Mouse (Mus musculus) stomach, embryonic 14.5 days (tissue): Measurements from ENCODE around the gene Aqp6. TPM values are rescaled to one million over a fixed set of nuclear protein-coding genes. Genes with fewer than 3 reads are reported as not detected.
A peak's percentile ranks its signal among the peaks of the same experiment; 100 is the strongest.

Experiments
- ATAC-seq: fragments of 200-750 bp; cut with Nextera tagmentation; 2 replicates; pipeline ENCODE4 v1.8.0; 2017; ENCODE audit warnings: low read depth, moderate TSS enrichment; ENCODE audit not compliant: insufficient number of reproducible peaks, insufficient read depth, low FRiP score
- H3K27ac ChIP-seq: fragments of 300-500 bp; sonication (generic); 2 replicates; pipeline ENCODE4 v1.5.1; 2014; ENCODE audit warnings: mild to moderate bottlenecking, low read length, moderate library complexity, mixed read lengths
- H3K27me3 ChIP-seq: fragments of 300-500 bp; sonication (generic); 2 replicates; pipeline ENCODE4 v1.6.1; 2014; ENCODE audit warnings: low read length, control low read depth, mixed read lengths; ENCODE audit not compliant: control insufficient read depth, insufficient read depth
- H3K36me3 ChIP-seq: fragments of 300-500 bp; sonication (generic); 2 replicates; pipeline ENCODE4 v1.6.1; 2014; ENCODE audit warnings: mild to moderate bottlenecking, control low read depth, low read length, moderate library complexity, mixed read lengths; ENCODE audit not compliant: control insufficient read depth, insufficient read depth
- H3K4me1 ChIP-seq: fragments of 300-500 bp; sonication (generic); 2 replicates; pipeline ENCODE4 v1.6.1; 2014; ENCODE audit warnings: low read length, control low read depth, mixed read lengths; ENCODE audit not compliant: control insufficient read depth, insufficient read depth
- H3K4me2 ChIP-seq: fragments of 300-500 bp; sonication (generic); replicated peaks from 2 replicates; pipeline ENCODE4 v1.6.1; 2014; ENCODE audit warnings: low read depth, low read length, control low read depth
- H3K4me3 ChIP-seq: fragments of 300-500 bp; sonication (generic); 2 replicates; pipeline ENCODE4 v1.5.1; 2014; ENCODE audit warnings: low read depth, low read length, control low read depth
- H3K9ac ChIP-seq: fragments of 300-500 bp; sonication (generic); replicated peaks from 2 replicates; pipeline ENCODE4 v1.6.1; 2014; ENCODE audit warnings: low read depth, mild to moderate bottlenecking, control low read depth, low read length, moderate library complexity, mixed read lengths
- H3K9me3 ChIP-seq: fragments of 300-500 bp; sonication (generic); 2 replicates; pipeline ENCODE4 v1.6.1; 2016; ENCODE audit warnings: low read depth, low read length, control low read depth; ENCODE audit not compliant: control insufficient read depth
- WGBS: fragments of 180-500 bp; shearing (Covaris S2); extraction: QIAGEN DNeasy Blood & Tissue Kit; methylation state at CpG from one replicate; pipeline ENCODE4 v1.1.7; 2014; 5-methylcytosine and 5-hydroxymethylcytosine counted together
- polyA plus RNA-seq: library from polyadenylated mRNA; unstranded; fragments of >200 nt; fragmentation: Nextera tagmentation; extraction: Ambion mirVana; gene quantifications from 2 replicates; pipeline ENCODE4 v1.2.1, GENCODE M21; 2014

Aqp6 gene
- polyA plus RNA-seq, 1 experiment from 2014 or later, result not detected

DNA sequence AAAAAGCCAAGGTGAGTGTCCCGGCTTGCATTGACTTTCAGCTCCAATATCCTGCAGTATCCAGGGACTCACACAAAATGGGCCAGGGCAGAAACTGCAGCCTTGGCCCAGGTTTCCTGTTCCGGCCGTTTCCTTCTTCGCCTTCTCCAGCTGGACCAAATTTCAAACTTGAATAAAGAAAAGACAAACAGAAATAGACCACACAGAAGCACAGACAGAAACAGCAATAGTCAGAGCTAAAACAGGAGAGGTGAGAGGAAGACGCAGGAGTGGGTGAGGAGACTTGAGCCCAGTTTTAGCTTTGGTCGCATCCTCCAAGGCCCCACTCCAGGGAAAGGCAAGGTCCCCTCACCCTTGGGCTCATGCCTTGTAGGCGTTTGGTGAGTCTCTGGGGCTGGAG, 2.0 kb downstream of the Aqp6 start:
- 61% methylated on average over 7 of the region's 7 CpGs for WGBS
- H3K4me2 ChIP-seq, result no peak overlapping the region
- ATAC-seq, result no peak
- no peak overlapping the region; the same call in 1 of the 2 replicates for H3K27ac ChIP-seq
- H3K9me3 ChIP-seq, result no peaks in the 10 kb centered on the region
- no peak overlapping the region for H3K4me3 ChIP-seq
- peaks cover 14% of the 10 kb centered on the region for H3K4me1 ChIP-seq
- no peaks in the 10 kb centered on the region for H3K36me3 ChIP-seq
- 0 out of 2 replicates have a peak, but pooled peaks cover 4% of the 10 kb centered on the region for H3K27me3 ChIP-seq
- H3K9ac ChIP-seq, result no peak overlapping the region

DNA sequence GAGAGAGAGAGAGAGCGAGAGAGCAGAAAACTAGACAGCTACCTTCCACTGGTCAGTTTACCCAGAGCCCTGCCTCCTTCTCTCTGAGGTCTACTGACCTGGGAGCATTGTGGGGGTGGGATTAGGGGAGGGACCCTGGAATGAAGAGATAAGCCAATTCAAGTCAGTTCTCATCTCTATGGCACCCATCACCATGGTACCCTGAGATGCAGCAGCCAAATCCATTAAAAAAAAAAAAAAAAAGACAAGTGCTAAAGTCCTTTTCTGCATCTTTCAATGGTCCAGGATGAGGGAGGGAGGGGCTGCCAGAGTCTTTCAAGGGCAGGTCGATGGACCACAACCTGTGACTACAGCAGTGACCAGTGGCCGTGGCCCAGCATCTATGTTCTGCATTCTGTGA, 4.4 kb downstream of the Aqp6 start:
- H3K27ac ChIP-seq, result no peak overlapping the region
- H3K9me3 ChIP-seq, result no peaks in the 10 kb centered on the region
- H3K4me1 ChIP-seq, result peaks cover 14% of the 10 kb centered on the region
- ATAC-seq, result no peak
- no peaks in the 10 kb centered on the region for H3K27me3 ChIP-seq
- H3K4me3 ChIP-seq, result no peak overlapping the region
- no peaks in the 10 kb centered on the region for H3K36me3 ChIP-seq
- H3K4me2 ChIP-seq, result no peak overlapping the region
- WGBS, result 67% methylated on average over 3 of the region's 3 CpGs
- no peak overlapping the region for H3K9ac ChIP-seq

DNA sequence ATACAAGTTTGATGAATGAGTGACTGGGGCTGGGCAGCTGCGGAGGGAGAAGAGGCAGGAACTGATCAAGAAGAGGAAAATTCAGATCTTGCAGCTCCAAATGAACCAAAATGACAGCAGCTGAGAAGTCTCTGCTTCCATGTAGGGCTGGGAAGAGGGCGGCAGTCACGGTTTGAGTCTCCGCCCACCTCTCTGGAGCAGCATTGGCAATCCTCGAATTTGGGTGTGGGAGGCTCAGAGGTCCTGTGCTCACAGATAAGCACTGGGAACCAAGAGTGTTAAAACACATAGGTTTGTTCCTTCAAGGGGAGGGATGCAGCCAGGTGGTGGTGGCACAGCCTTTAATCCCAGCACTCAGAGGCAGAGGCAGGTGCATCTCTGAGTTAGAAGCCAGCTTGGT, 5.3 kb downstream of the Aqp6 start:
- H3K9ac ChIP-seq, result no peak overlapping the region
- H3K27me3 ChIP-seq, result no peaks in the 10 kb centered on the region
- no peak overlapping the region for H3K4me2 ChIP-seq
- H3K4me3 ChIP-seq, result no peak overlapping the region
- no peak overlapping the region for H3K27ac ChIP-seq
- 17% methylated on average over 5 of the region's 5 CpGs for WGBS
- no peaks in the 10 kb centered on the region for H3K9me3 ChIP-seq
- H3K36me3 ChIP-seq, result no peaks in the 10 kb centered on the region
- peaks cover 18% of the 10 kb centered on the region for H3K4me1 ChIP-seq
- ATAC-seq, result no peak

DNA sequence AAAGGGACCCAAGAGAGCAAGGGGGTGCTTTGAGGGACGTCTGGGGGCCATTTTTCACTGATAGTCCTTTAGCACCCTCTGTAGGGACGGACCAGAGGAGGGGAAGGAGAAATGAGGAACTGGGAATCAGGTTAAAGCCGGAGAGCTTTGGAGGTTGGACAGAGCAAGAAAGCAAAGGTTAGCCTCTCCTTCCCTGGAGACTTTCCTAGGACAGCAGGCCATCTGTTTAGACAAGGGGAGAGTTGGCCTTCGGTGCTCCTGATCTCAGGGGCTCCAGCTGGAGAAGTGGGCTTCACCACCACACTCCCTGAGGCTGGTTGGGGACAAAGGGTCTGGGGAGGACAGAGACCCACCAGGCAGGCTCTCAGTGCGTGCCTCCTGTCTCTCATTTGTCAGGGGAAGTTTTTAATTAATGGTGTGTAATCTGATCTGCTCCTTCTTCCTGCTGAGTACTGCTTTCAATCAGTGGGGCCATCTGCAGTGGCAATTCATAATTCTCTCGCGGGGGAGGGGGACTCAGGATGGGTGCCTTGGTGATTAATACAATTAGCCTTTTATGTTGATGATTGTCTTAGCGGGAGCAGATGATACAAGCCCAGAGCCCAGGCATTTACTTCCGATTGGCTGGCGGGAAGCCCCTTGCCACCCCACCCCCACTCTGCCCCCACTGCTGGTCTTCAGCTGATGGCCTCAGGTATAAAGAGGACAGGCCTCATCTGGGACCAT, 6.4 kb downstream of the Aqp6 start:
- 25% methylated on average over 10 of the region's 10 CpGs for WGBS
- ATAC-seq, result no peak
- no peak overlapping the region for H3K9ac ChIP-seq
- H3K4me3 ChIP-seq, result no peak overlapping the region
- peaks cover 18% of the 10 kb centered on the region for H3K4me1 ChIP-seq
- H3K27me3 ChIP-seq, result no peaks in the 10 kb centered on the region
- no peaks in the 10 kb centered on the region for H3K9me3 ChIP-seq
- H3K4me2 ChIP-seq, result no peak overlapping the region
- H3K36me3 ChIP-seq, result no peaks in the 10 kb centered on the region
- H3K27ac ChIP-seq, result no peak overlapping the region

DNA sequence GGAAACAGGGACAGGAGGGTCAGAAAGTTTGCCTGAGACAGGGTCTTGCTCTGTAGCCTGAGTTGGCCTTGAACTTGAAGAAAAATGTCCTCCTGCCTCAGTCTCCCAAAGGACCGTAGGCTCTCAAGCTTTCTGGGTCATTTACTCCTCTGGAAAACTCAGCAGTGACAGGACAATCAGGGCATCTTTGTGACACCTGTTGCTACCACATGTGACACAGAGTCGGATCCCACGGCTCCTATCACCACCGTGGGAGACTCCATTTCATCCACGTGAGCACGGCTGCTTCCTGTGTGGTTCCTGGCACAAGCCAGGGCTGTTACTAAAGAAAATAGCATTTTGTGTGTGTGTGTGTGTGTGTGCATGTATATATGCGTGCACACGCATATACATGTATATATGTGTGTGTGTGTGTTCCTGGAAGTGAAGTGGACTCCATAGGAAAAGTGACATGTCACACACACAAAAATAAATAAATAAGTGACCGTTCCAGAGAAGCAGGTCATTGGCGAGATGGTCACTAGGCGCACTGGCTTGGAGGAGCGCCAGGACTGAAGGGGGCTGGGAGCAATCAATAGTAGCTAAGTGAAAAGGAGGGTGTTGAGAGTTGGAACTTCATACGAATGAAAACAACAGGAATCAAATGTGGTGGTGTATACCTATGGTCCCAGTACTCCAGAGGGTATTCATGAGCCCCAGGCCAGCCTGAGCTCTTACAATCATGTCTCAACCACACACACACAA, 7.4 kb downstream of the Aqp6 start:
- no peaks in the 10 kb centered on the region for H3K36me3 ChIP-seq
- no peak overlapping the region for H3K27ac ChIP-seq
- H3K9me3 ChIP-seq, result no peaks in the 10 kb centered on the region
- WGBS, result 77% methylated on average over 13 of the region's 13 CpGs
- no peak overlapping the region for H3K9ac ChIP-seq
- ATAC-seq, result no peak
- H3K4me3 ChIP-seq, result no peak overlapping the region
- peaks cover 18% of the 10 kb centered on the region for H3K4me1 ChIP-seq
- H3K4me2 ChIP-seq, result no peak overlapping the region
- H3K27me3 ChIP-seq, result peaks cover 1% of the 10 kb centered on the region; the same call in 1 of the 2 replicates

DNA sequence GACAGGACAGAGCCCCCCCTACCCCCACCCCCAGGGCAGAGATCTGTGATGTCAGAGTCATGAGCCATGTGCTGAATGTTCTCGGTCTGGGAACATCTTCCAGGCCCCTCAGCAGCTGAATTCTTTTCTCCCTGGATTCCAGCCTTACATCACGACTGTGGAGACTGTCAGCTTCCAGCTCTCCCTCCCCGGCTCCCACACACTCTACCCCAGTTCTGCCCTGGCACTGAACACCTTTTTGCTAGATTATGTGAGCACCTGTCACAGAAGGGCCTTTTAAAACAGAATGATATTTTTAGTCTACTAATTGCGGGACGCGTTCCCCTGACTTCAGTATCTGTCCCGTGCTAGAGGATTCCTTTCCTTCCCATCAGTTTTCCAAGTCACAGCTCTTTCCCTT, 10.4 kb downstream of the Aqp6 start:
- Histone ChIP-seq H3K9ac (no peak overlapping the region), H3K9me3 (no peaks in the 10 kb centered on the region), H3K27me3 (peaks cover 7% of the 10 kb centered on the region; the same call in 1 of the 2 replicates), H3K36me3 (no peaks in the 10 kb centered on the region), H3K4me1 (peaks cover 25% of the 10 kb centered on the region), H3K27ac (no peak overlapping the region), H3K4me2 (no peak overlapping the region), H3K4me3 (no peak overlapping the region)
- 53% methylated on average over 7 of the region's 7 CpGs for WGBS
- ATAC-seq, result no peak; the same call in 1 of the 2 replicates

DNA sequence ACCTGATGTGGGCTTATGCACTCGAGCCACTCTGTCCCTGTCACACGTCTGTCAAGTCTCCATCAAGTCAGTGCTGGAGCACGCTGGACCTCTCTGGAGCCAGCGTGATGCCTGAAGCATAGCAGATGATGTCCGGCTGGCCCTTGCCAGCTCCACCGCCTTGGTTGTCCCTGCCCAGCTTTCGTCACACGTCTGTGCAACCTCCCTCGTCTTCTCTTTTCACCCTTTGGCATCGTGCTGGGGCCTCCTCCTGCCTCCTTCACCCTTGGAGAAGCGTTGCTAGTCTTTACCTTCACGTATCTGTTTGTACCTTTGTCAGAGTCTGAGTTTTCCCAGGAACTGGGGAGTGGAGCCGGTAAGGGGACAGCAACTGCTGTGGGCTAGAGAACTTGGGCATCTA, 13.1 kb downstream of the Aqp6 start:
- H3K9me3 ChIP-seq, result no peaks in the 10 kb centered on the region
- WGBS, result 69% methylated on average over 13 of the region's 13 CpGs
- no peak overlapping the region for H3K9ac ChIP-seq
- no peak overlapping the region for H3K4me2 ChIP-seq
- peaks cover 16% of the 10 kb centered on the region for H3K4me1 ChIP-seq
- H3K27me3 ChIP-seq, result peaks cover 7% of the 10 kb centered on the region; the same call in 1 of the 2 replicates
- H3K27ac ChIP-seq, result no peak overlapping the region
- no peak for ATAC-seq
- H3K36me3 ChIP-seq, result no peaks in the 10 kb centered on the region
- no peak overlapping the region for H3K4me3 ChIP-seq

DNA sequence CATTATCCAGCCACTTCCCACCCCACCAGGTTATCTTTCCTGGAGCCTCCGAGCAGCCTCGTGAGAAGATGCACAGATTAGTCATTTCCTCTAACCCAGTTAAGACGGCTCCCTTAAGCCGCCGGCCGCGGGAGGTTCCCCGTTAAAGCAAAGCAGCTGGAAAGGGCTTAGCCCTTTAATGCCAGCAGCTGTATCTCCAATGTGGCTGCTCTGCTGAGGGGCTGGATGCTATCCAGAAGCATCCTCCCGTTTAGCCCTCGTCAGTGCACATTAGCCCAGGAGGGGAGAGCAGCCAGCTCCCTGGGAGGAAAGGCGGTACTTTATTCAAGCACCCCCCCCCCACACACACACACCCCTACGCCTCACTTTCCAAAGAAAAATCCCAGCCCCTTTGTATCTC, 13.6 kb downstream of the Aqp6 start:
- Histone ChIP-seq H3K4me2 (peak overlapping the region; percentile 18), H3K9ac (0 out of 2 replicates have a peak overlapping the region, but pooled peaks have one; percentile 15)
- WGBS, result 7% methylated on average over 12 of the region's 12 CpGs

More for the DNA sequence above, 13.6 kb downstream of the Aqp6 start:
- H3K36me3 ChIP-seq, result peaks cover 3% of the 10 kb centered on the region; the same call in 1 of the 2 replicates
- peaks cover 7% of the 10 kb centered on the region; the same call in 1 of the 2 replicates for H3K27me3 ChIP-seq
- H3K4me3 ChIP-seq, result no peak overlapping the region
- ATAC-seq, result peak; percentile 76; the same call in 1 of the 2 replicates
- no peaks in the 10 kb centered on the region for H3K9me3 ChIP-seq
- H3K4me1 ChIP-seq, result peaks cover 16% of the 10 kb centered on the region
- peak overlapping the region; percentile 39; the same call in 1 of the 2 replicates for H3K27ac ChIP-seq
